Mouse (Mus musculus) lung, adult 2 months (tissue): Measurements from ENCODE around the gene Jph3.

ENCODE experiments used
- CTCF ChIP-seq: fragments of 200-500 bp; IDR thresholded peaks from 2 replicates; pipeline ENCODE4 v1.5.1; 2011; ENCODE audit warnings: mild to moderate bottlenecking, low read length, control low read depth; ENCODE audit not compliant: insufficient read depth
- POLR2A ChIP-seq: fragments of 200-500 bp; IDR thresholded peaks from 2 replicates; pipeline ENCODE4 v1.6.1; 2011; ENCODE audit warnings: low read depth, mild to moderate bottlenecking, control low read depth, low read length, borderline replicate concordance; ENCODE audit errors: extremely low read depth

DNA sequence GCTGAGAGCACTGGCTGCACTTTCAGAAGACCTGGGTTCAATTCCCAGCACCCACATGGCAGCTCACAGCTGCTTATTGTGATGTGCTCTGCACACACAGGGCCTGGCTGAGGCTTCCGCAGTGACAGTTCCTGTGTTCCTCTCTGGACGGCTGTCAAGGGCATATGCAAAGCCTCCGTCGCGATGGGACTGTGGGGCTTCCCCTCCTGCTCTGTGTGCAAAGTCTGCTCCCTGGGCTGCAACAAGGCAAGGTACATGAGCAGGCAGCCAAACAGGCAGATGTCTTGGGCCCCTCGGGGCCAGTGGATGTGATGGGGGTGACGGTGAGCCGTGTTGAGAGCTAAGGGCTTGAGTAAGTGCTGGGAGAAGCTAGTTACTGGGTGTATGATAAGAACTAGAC lies 59.4 kb downstream of the Jph3 start:
- TF ChIP-seq CTCF, result no peak
- TF ChIP-seq POLR2A, result no peak
